Mouse (Mus musculus) CH12F3 (cell line): ENCODE results near the gene Lrrc26.
"Not testable (repeated sequence)": the region's sequence is repeated elsewhere in the genome, so short reads cannot be mapped to it uniquely, and the experiment has no call there.

Experiments used
- in situ Hi-C: fragments of 300-500 bp; cut with MboI; formaldehyde crosslinking; loops from 2 replicates; pipeline ENCODE4 v1.14.3; 2020; ENCODE audit warnings: low sequenced_read_pairs

Lrrc26 gene

DNA sequence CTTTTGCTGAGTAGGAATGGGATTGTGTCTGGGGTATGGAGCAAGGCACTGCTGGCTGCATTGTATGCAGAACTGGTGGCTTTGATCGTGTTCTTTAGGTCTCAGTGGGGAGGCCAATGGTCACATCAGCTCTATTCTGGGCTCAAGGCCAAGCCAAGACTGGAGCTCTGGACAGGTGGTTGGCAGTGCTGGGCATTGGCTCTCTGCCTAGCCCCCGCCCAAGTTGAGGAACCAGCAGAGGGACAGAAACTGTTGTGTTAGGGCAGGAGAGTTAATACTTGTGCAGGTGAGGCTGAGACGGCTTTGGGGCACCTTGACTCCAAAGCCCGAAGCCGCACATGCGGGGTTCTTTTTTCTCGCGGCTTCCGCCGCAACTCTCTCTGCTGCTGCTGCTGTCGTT is at the start of gene Lrrc26:
Gene Lrrc26, plus strand, starts transcription at position 265 of the 400 bp plus-strand sequence.
- in situ Hi-C loops = no loop called here

DNA sequence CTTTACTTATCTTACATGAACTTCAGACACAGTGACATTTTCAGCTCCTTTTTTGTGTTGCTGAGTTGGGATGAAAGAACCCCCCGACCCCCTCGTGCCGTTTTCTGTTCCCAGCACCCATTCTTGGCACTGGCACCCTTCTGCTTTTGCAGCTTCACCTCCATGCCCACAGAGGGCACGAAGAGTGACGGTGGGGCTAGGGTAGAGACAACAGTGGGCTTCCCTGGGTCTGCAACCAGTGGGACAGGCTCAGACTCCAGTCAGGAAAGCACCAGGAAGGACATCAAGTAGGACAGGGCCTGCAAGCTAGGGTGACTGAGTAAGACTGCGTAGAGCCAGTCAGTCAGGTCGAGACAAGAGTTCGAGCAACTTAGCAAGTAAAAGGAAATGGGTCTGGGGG is 49.4 kb upstream of the Lrrc26 start:
- in situ Hi-C loops = no loop called here

GRCm38 (mm10) chr2:25240723-25241437 is 48.8 kb upstream of the Lrrc26 start:
- in situ Hi-C loops = no loop called here

DNA sequence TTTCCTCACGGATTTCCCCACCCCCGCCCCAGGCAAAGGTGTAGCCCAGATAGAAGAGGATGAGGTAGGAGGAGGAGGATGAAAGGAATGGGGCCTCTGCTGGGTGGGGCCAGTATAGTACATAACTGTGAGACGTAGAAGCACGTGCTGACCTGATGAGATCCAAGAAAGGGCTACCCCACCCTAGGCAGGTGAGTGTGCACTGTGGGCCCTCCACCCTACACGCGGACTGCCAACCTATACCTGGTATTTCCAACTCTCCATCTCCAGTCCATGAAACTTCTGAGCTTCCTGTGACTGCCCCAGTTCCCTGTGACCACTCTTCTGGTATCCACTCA is 48.3 kb upstream of the Lrrc26 start:
- in situ Hi-C loops = no loop called here

DNA sequence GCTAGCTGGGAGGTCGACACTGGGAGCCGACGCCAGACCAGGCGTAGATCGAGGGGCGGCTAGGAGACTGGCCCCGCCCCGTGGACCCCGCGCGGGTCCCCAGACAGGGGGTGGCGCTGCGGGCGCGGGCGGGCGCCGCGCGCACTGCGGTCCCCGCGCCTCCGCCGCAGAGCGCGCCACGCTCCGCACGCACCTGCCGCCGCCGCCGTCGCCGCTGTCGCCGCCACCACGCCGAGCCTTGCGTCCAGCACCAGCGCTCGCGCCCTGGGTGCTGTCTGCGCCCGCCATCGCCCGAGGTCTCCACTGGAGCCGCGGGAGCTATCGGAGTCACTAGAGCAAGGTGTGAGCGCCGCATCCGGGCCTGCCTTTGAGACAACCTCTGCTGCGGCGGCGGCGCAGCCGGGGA is 47.6 kb upstream of the Lrrc26 start, which contains the start of the genes Rnf208 and Cysrt1:
Gene Rnf208, plus strand, starts transcription at position 155 of the 406 bp plus-strand sequence.
Gene Cysrt1, minus strand, starts transcription at position 352 of the 406 bp plus-strand sequence.
- in situ Hi-C loops = no loop called here

DNA sequence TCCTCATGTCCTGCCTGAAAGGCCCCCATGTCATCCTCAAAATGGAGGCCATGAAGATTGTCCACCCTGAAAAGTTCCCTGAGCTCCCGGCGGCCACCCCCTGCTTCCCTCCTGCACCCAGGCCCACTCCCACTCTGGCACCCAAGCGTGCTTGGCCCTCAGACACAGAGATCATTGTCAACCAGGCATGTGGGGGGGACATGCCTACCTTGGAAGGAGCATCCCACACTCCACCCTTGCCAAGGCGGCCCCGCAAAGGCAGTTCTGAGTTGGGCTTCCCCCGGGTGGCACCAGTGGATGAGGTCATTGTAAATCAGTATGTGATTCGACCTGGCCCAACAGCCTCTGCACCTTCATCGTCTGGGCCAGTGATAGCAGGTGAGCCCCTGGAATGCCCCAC is 46.4 kb upstream of the Lrrc26 start:
- in situ Hi-C loops = no loop called here

- in situ Hi-C loops = no loop called here
Measured at GRCm38 (mm10) chr2:25244144-25244543, 45.6 kb upstream of the Lrrc26 start.

- in situ Hi-C loops = no loop called here
Measured at GRCm38 (mm10) chr2:25246183-25247072, 43.3 kb upstream of the Lrrc26 start, which contains the start of gene AL732309.1. TSS of gene AL732309.1 (minus strand) at chr2:25246863.

GRCm38 (mm10) chr2:25252331-25252730 is 37.4 kb upstream of the Lrrc26 start:
- in situ Hi-C loops = no loop called here

GRCm38 (mm10) chr2:25255284-25255779 is 34.4 kb upstream of the Lrrc26 start, which contains the start of gene Tmem203:
TSS of gene Tmem203 (plus strand) at chr2:25255439.
- in situ Hi-C loops = no loop called here

- in situ Hi-C loops = not testable (repeated sequence)
Measured at GRCm38 (mm10) chr2:25256443-25257109, 33.1 kb upstream of the Lrrc26 start.

DNA sequence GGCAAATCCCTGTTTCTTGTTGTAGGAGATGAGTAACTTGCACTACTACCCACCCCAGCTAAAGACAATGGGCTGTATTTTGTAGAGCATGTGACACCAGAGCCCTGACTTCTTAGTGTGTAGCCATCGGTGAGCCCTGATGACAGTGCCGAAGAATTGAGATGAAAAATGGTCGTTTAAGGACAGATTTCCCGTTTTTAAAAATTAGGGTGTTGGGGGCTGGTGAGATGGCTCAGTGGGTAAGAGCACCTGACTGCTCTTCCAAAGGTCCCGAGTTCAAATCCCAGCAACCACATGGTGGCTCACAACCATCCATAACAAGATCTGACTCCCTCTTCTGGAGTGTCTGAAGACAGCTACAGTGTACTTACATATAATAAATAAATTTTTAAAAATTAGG is 32.5 kb upstream of the Lrrc26 start:
- in situ Hi-C loops = not testable (repeated sequence)

DNA sequence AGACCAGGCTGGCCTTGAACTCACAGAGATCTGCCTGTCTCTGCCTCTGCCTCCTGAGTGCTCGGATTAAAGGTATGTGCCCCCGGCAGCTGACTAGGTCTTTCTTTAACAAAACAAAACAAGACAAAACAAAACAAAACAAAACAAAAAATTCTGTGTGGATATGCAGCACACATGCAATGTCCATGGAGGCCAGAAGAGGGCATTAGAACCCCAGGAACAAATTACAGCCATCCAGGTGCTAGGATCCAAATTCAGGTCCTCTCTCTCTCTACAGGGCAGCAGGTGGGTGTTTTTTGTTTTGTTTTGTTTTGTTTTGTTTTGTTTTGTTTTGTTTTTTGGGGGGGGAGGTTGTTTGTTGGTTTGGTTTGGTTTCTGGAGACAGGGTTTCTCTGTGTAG is 30.8 kb upstream of the Lrrc26 start:
- in situ Hi-C loops = no loop called here

DNA sequence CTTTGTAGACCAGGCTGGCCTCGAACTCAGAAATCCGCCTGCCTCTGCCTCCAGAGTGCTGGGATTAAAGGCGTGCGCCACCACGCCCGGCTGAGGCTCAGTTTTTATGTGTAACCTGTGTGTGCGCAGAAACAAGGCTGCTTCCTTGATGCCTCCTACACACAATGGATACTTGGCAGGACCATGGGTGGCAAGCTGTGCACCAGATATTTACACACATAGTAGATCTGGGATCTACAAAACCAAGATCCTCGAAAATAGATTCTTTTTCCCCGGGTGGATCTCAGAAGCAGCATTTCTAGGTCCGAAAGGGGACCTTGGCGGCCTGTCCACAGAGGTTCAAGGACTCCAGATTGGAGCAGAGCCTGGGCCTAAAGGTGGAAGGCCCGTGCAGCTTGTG is 27.8 kb upstream of the Lrrc26 start:
- in situ Hi-C loops = no loop called here

- in situ Hi-C loops = no loop called here
Measured at GRCm38 (mm10) chr2:25262291-25262767, 27.4 kb upstream of the Lrrc26 start, which contains the start of gene Tprn. TSS of gene Tprn (plus strand) at chr2:25262618.

- in situ Hi-C loops = no loop called here
Measured at GRCm38 (mm10) chr2:25262795-25263622, 26.7 kb upstream of the Lrrc26 start.

DNA sequence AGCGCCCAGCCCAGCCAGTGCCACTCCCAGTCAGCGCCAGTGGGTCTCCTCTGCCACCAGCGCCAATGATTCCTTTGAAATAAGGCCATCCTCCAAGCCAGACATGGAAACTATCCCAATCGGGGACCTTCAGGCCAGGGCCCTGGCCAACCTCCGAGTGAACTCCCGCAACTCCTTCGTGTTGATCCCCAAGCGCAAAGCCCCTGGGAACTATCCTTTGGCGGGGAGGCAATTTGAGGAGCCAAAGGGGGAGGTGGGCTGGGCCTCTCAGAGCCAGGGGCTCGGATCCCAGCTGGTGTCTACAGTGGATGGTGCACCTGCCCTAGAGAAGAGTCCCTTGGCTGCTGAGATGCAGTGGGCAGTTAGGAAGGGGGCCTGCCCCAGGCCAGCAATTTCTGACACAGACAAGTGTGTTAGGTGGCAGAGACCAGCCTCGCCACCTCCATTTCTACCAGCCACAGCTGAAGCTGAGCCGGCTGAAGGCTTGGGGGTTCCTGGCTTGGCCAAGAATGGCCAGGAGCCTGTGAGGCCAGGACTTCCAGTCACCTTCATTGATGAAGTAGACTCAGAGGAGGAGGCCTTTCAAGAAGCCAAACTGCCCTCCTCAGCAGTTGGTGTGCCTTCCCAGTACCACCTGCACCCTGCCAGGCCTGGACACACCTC is 26.0 kb upstream of the Lrrc26 start:
- in situ Hi-C loops = no loop called here

- in situ Hi-C loops = no loop called here
Measured at GRCm38 (mm10) chr2:25264286-25264660, 25.4 kb upstream of the Lrrc26 start.

DNA sequence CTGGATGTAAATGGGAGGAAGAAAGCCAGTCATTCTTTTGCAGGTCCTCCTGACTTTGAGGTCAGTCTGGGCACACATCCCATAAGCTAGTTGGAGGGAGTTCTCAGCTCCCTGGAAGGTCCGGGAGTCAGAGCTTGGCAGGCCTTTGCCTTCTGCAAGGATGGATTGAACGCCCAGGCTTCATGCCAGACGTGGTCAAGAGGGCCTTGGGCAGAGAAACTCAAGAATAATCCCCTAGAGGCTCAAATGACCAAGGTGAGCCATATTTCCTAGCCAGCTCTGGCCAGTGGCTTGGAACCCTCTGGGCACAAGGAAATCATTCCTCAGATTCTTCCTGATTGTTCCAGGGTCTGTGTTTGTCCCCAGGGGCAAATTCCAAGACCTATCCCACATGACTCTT is 24.9 kb upstream of the Lrrc26 start:
- in situ Hi-C loops = no loop called here
